Mouse (Mus musculus) heart, adult 2 months (tissue): Measurements from ENCODE around the gene Fgfr1op.

ENCODE experiments used
- CTCF ChIP-seq: fragments of 200-600 bp; IDR thresholded peaks from 2 replicates; pipeline ENCODE4 v1.8.1; 2022; ENCODE audit warnings: antibody characterized with exemption, mild to moderate bottlenecking, moderate library complexity
- EP300 ChIP-seq: fragments of 200-500 bp; IDR thresholded peaks from 2 replicates; pipeline ENCODE4 v1.6.1; 2011; ENCODE audit warnings: low read depth, low read length, control low read depth; ENCODE audit not compliant: insufficient read depth
- POLR2A ChIP-seq: fragments of 200-500 bp; IDR thresholded peaks from 2 replicates; pipeline ENCODE4 v1.6.1; 2011; ENCODE audit warnings: mild to moderate bottlenecking, low read depth, low read length, control low read depth; ENCODE audit not compliant: insufficient read depth

- TF ChIP-seq POLR2A (no peak), CTCF (no peak), EP300 (no peak)
These were observed 75.2 kb downstream of the Fgfr1op start for GRCm38 (mm10) chr17:8240517-8240916.
